Mouse (Mus musculus): Measurements from ENCODE around the gene Tent2.
"Not testable (repeated sequence)": the region's sequence is repeated elsewhere in the genome, so short reads cannot be mapped to it uniquely, and the experiment has no call there.

- TF ChIP-seq CTCF, EP300 (IDR thresholded peaks at IDR 0.05; ENCODE audit: low read depth): not testable (repeated sequence)
Measured at GRCm38 (mm10) chr13:93187792-93188191, 4.4 kb downstream of the Tent2 start.

All from liver, embryonic 14.5 days (tissue).